Mouse (Mus musculus) liver, postnatal 0 days (tissue): ENCODE measurements around the gene Leo1.

ENCODE experiments used
- CTCF ChIP-seq: sonication (generic); IDR thresholded peaks from 2 replicates; pipeline ENCODE4 v1.5.1; 2016; ENCODE audit warnings: antibody characterized with exemption, low read depth
- EP300 ChIP-seq: IDR thresholded peaks from 2 replicates; pipeline ENCODE4 v1.6.1; 2016; ENCODE audit warnings: antibody characterized with exemption, low read depth, mild to moderate bottlenecking

DNA sequence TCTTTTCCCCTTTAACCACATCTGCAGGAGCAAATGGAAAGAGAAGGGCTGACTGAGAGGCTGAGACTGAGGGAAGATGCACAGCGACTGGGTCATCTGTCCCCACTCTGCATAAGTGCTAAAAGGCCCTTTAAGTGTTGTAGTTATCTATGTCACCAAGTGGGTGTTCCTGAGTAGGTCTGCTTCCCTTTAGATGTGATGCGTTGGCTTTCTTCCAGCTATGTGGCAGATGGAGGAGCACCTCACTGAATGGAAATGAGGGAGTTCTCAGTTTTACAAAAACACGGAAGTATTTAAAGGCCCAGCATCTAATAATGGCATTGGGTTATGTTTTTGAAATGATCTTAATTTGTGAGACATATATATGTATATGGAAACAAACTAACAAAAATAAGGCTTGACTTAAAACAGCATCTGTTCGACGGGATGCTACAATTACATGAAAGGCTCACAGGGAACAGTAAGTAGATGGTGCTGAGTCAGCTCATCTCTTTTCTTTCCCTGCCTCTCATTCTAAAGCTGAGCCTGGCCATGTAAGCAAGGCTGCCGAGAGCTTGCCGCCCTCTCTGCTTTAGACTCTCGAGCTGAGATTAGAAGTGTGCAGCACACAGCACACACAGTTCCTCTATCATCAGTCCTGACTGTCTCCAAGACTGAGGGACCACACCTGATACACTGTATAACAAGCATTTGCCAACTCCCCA, 70.1 kb downstream of the Leo1 start:
- TF ChIP-seq CTCF (no peak), EP300 (no peak)
